Mouse (Mus musculus): ENCODE results near the gene Txnl4b.
A peak's percentile ranks its signal among the peaks of the same experiment; 100 is the strongest.

Gene Txnl4b

GRCm38 (mm10) chr8:109565498-109566333 lies at the start of gene Txnl4b, which contains the start of gene Dhx38:
TSS of gene Txnl4b (plus strand) at chr8:109565892.
TSS of gene Dhx38 (minus strand) at chr8:109565861.
- DNase-seq, result peak; percentile 100

- DNase-seq, result no peak
Observed at GRCm38 (mm10) chr8:109524008-109524407, 41.7 kb upstream of the Txnl4b start.

- DNase-seq, result peak; percentile 62
Observed at GRCm38 (mm10) chr8:109535140-109535990, 30.3 kb upstream of the Txnl4b start.

GRCm38 (mm10) chr8:109536703-109537102 lies 29.0 kb upstream of the Txnl4b start:
- DNase-seq, result peak; percentile 85

- DNase-seq, result no peak
Observed at GRCm38 (mm10) chr8:109542165-109542564, 23.5 kb upstream of the Txnl4b start.

GRCm38 (mm10) chr8:109542748-109543519 lies 22.8 kb upstream of the Txnl4b start:
- no peak for DNase-seq

- no peak for DNase-seq
Observed at GRCm38 (mm10) chr8:109544049-109544448, 21.6 kb upstream of the Txnl4b start.

- peak; percentile 45 for DNase-seq
Observed at GRCm38 (mm10) chr8:109551663-109552062, 14.0 kb upstream of the Txnl4b start.

- no peak for DNase-seq
Observed at GRCm38 (mm10) chr8:109563881-109564280, 1.8 kb upstream of the Txnl4b start.

- DNase-seq, result no peak
Observed at GRCm38 (mm10) chr8:109564766-109565165, 926 bp upstream of the Txnl4b start.

GRCm38 (mm10) chr8:109571139-109571538 lies 5.4 kb downstream of the Txnl4b start:
- no peak for DNase-seq

- DNase-seq, result no peak
Observed at GRCm38 (mm10) chr8:109576311-109576710, 10.6 kb downstream of the Txnl4b start.

GRCm38 (mm10) chr8:109578900-109579301 lies 13.2 kb downstream of the Txnl4b start, which contains the start of gene Hp:
TSS of gene Hp (minus strand) at chr8:109579172.
- no peak for DNase-seq

- no peak for DNase-seq
Observed at GRCm38 (mm10) chr8:109584293-109584692, 18.6 kb downstream of the Txnl4b start.

GRCm38 (mm10) chr8:109584830-109585229 lies 19.1 kb downstream of the Txnl4b start:
- no peak for DNase-seq

- DNase-seq, result no peak
Observed at GRCm38 (mm10) chr8:109585652-109586051, 20.0 kb downstream of the Txnl4b start.

- no peak for DNase-seq
Observed at GRCm38 (mm10) chr8:109586972-109587504, 21.3 kb downstream of the Txnl4b start.

- DNase-seq, result no peak
Observed at GRCm38 (mm10) chr8:109590901-109591300, 25.2 kb downstream of the Txnl4b start.

- no peak for DNase-seq
Observed at GRCm38 (mm10) chr8:109591367-109591766, 25.7 kb downstream of the Txnl4b start.

GRCm38 (mm10) chr8:109592164-109592563 lies 26.5 kb downstream of the Txnl4b start:
- no peak for DNase-seq

- peak; percentile 47 for DNase-seq
Observed at GRCm38 (mm10) chr8:109593117-109593788, 27.6 kb downstream of the Txnl4b start.

- DNase-seq, result peak; percentile 62
Observed at GRCm38 (mm10) chr8:109595854-109596253, 30.2 kb downstream of the Txnl4b start.

Data from retina, postnatal 1 day (tissue).